Mouse (Mus musculus) MEL (cell line): Measurements from ENCODE around the gene Pga5. TPM values are rescaled to one million over a fixed set of nuclear protein-coding genes. Genes with fewer than 3 reads are reported as not detected.
A peak's percentile ranks its signal among the peaks of the same experiment; 100 is the strongest.

Experiments
- DNase-seq: peaks from one replicate; pipeline ENCODE4 v3.0.0; 2011; ENCODE audit warnings: low read depth, low spot score
- H3K27ac ChIP-seq: 2 replicates; pipeline ENCODE4 v1.5.1; 2012; ENCODE audit warnings: low read depth, mild to moderate bottlenecking, control low read depth, low read length, moderate library complexity; ENCODE audit not compliant: control insufficient read depth
- H3K27me3 ChIP-seq, 2 experiments: fragments of 150-350 bp in 1 of 2; sonication (generic) in 1 of 2; 2 replicates each; pipeline ENCODE4 v1.6.1; 2012; ENCODE audit warnings: low read length in 2 of 2, mild to moderate bottlenecking in 2 of 2, improper control_type of control experiment in 1 of 2, moderate library complexity in 1 of 2; ENCODE audit not compliant: insufficient read depth in 2 of 2, control insufficient read depth in 1 of 2
- H3K36me3 ChIP-seq, 2 experiments: 2 replicates each; pipeline ENCODE4 v1.6.1; 2012 to 2014; ENCODE audit warnings: low read length in 2 of 2, improper control_type of control experiment in 1 of 2, inconsistent platforms in 1 of 2, mild to moderate bottlenecking in 1 of 2; ENCODE audit not compliant: insufficient read depth in 2 of 2, control insufficient read depth in 1 of 2
- H3K4me1 ChIP-seq, 2 experiments: fragments of 150-350 bp in 1 of 2; sonication (generic) in 1 of 2; 2 replicates each; pipeline ENCODE4 v1.6.1; 2012; ENCODE audit warnings: low read length in 2 of 2, improper control_type of control experiment in 1 of 2, mild to moderate bottlenecking in 1 of 2; ENCODE audit not compliant: insufficient read depth in 2 of 2, control insufficient read depth in 1 of 2
- H3K4me3 ChIP-seq, 2 experiments: fragments of 150-350 bp in 1 of 2; sonication (generic) in 1 of 2; 2 replicates each; pipeline ENCODE4 v1.5.1; 2012; ENCODE audit warnings: low read depth in 2 of 2, low read length in 2 of 2, mild to moderate bottlenecking in 2 of 2, moderate library complexity in 2 of 2, control low read depth in 1 of 2, improper control_type of control experiment in 1 of 2; ENCODE audit not compliant: control insufficient read depth in 1 of 2, insufficient read depth in 1 of 2
- H3K79me2 ChIP-seq: 2 replicates; pipeline ENCODE4 v1.6.1; 2012; ENCODE audit warnings: mild to moderate bottlenecking, low read length, moderate library complexity; ENCODE audit not compliant: control insufficient read depth, poor library complexity, insufficient read depth
- H3K9ac ChIP-seq: 2 replicates; pipeline ENCODE4 v1.6.1; 2012; ENCODE audit warnings: low read depth, mild to moderate bottlenecking, control low read depth, low read length, moderate library complexity; ENCODE audit not compliant: control insufficient read depth, poor library complexity, severe bottlenecking
- H3K9me3 ChIP-seq: fragments of 150-350 bp; sonication (generic); replicated peaks from 2 replicates; pipeline ENCODE4 v1.6.1; 2012; ENCODE audit warnings: mild to moderate bottlenecking, low read length, improper control_type of control experiment, moderate library complexity; ENCODE audit not compliant: insufficient read depth
- BHLHE40 ChIP-seq: IDR thresholded peaks from 2 replicates; pipeline ENCODE4 v1.6.1; 2012; ENCODE audit warnings: low read depth, mild to moderate bottlenecking, inconsistent platforms, low read length, improper control_type of control experiment, borderline replicate concordance
- CHD1 ChIP-seq: IDR thresholded peaks from 2 replicates; pipeline ENCODE4 v1.6.1; 2012; ENCODE audit warnings: low read depth, mild to moderate bottlenecking, inconsistent platforms, low read length, improper control_type of control experiment
- CHD2 ChIP-seq: IDR thresholded peaks from 2 replicates; pipeline ENCODE4 v1.6.1; 2011; ENCODE audit warnings: low read length, improper control_type of control experiment
- E2F4 ChIP-seq: IDR thresholded peaks from 2 replicates; pipeline ENCODE4 v1.6.1; 2011; ENCODE audit warnings: low read depth, low read length, improper control_type of control experiment, borderline replicate concordance
- GABPA ChIP-seq: IDR thresholded peaks from 2 replicates; pipeline ENCODE4 v1.6.1; 2012; ENCODE audit warnings: low read depth, mild to moderate bottlenecking, inconsistent platforms, low read length, improper control_type of control experiment, moderate library complexity
- KAT2A ChIP-seq: conservative IDR thresholded peaks from 2 replicates; pipeline ENCODE4 v1.6.1; 2012; ENCODE audit warnings: low read depth, low read length, improper control_type of control experiment, inconsistent platforms
- MAFK ChIP-seq: IDR thresholded peaks from 2 replicates; pipeline ENCODE4 v1.6.1; 2011; ENCODE audit warnings: low read depth, mild to moderate bottlenecking, low read length, improper control_type of control experiment, borderline replicate concordance
- MAX ChIP-seq: IDR thresholded peaks from 2 replicates; pipeline ENCODE4 v1.6.1; 2011; ENCODE audit warnings: low read length, improper control_type of control experiment
- MAZ ChIP-seq: IDR thresholded peaks from 2 replicates; pipeline ENCODE4 v1.6.1; 2012; ENCODE audit warnings: low read depth, mild to moderate bottlenecking, inconsistent platforms, low read length, improper control_type of control experiment
- MEF2A ChIP-seq: IDR thresholded peaks from 2 replicates; pipeline ENCODE4 v1.6.1; 2014; ENCODE audit warnings: low read depth, mild to moderate bottlenecking, inconsistent platforms, low read length, improper control_type of control experiment; ENCODE audit not compliant: poor library complexity, insufficient replicate concordance, severe bottlenecking; ENCODE audit errors: extremely low read depth
- MXI1 ChIP-seq: IDR thresholded peaks from 2 replicates; pipeline ENCODE4 v1.6.1; 2011; ENCODE audit warnings: mild to moderate bottlenecking, low read depth, low read length, improper control_type of control experiment
- MYB ChIP-seq: IDR thresholded peaks from 2 replicates; pipeline ENCODE4 v1.6.1; 2011; ENCODE audit warnings: mild to moderate bottlenecking, low read depth, low read length, improper control_type of control experiment
- MYC ChIP-seq: IDR thresholded peaks from 2 replicates; pipeline ENCODE4 v1.6.1; 2011; ENCODE audit warnings: low read depth, mild to moderate bottlenecking, low read length, improper control_type of control experiment, moderate library complexity
- NELFE ChIP-seq: IDR thresholded peaks from 2 replicates; pipeline ENCODE4 v1.6.1; 2011; ENCODE audit warnings: low read depth, low read length, improper control_type of control experiment
- POLR2A ChIP-seq, 2 experiments: IDR thresholded peaks; 2 replicates each; pipeline ENCODE4 v1.6.1; 2011 to 2012; ENCODE audit warnings: low read length in 2 of 2, mild to moderate bottlenecking in 2 of 2, control low read depth in 1 of 2, improper control_type of control experiment in 1 of 2, low read depth in 1 of 2, moderate library complexity in 1 of 2; ENCODE audit not compliant: control insufficient read depth in 1 of 2, insufficient read depth in 1 of 2, poor library complexity in 1 of 2
- POLR2AphosphoS2 ChIP-seq: IDR thresholded peaks from 2 replicates; pipeline ENCODE4 v1.6.1; 2011; ENCODE audit warnings: low read length, improper control_type of control experiment
- POLR2AphosphoS5 ChIP-seq: IDR thresholded peaks from 2 replicates; pipeline ENCODE4 v1.6.1; 2012; ENCODE audit warnings: low read depth, borderline replicate concordance, mild to moderate bottlenecking, inconsistent platforms, low read length, moderate library complexity, mixed read lengths
- RAD21 ChIP-seq: IDR thresholded peaks from 2 replicates; pipeline ENCODE4 v1.6.1; 2011; ENCODE audit warnings: mild to moderate bottlenecking, low read depth, low read length, improper control_type of control experiment
- RCOR1 ChIP-seq: IDR thresholded peaks from 2 replicates; pipeline ENCODE4 v1.6.1; 2012; ENCODE audit warnings: low read depth, mild to moderate bottlenecking, inconsistent platforms, low read length, improper control_type of control experiment
- SIN3A ChIP-seq: IDR thresholded peaks from 2 replicates; pipeline ENCODE4 v1.6.1; 2012; ENCODE audit warnings: low read length, improper control_type of control experiment, inconsistent platforms
- SMC3 ChIP-seq: IDR thresholded peaks from 2 replicates; pipeline ENCODE4 v1.6.1; 2011; ENCODE audit warnings: low read depth, low read length, improper control_type of control experiment
- TAL1 ChIP-seq: IDR thresholded peaks from 2 replicates; pipeline ENCODE4 v1.6.1; 2012; ENCODE audit warnings: mild to moderate bottlenecking, inconsistent platforms, low read length, moderate library complexity, mixed read lengths
- TBP ChIP-seq: IDR thresholded peaks from 2 replicates; pipeline ENCODE4 v1.8.0; 2011; ENCODE audit warnings: low read depth, low read length, improper control_type of control experiment
- UBTF ChIP-seq: IDR thresholded peaks from 2 replicates; pipeline ENCODE4 v1.6.1; 2012; ENCODE audit warnings: low read depth, mild to moderate bottlenecking, inconsistent platforms, low read length, improper control_type of control experiment, moderate library complexity, borderline replicate concordance; ENCODE audit not compliant: insufficient read depth
- USF1 ChIP-seq: IDR thresholded peaks from 2 replicates; pipeline ENCODE4 v1.6.1; 2014; ENCODE audit warnings: low read depth, mild to moderate bottlenecking, inconsistent platforms, low read length, improper control_type of control experiment, moderate library complexity
- ZKSCAN1 ChIP-seq: IDR thresholded peaks from 2 replicates; pipeline ENCODE4 v1.6.1; 2012; ENCODE audit warnings: low read depth, mild to moderate bottlenecking, inconsistent platforms, low read length, improper control_type of control experiment, moderate library complexity
- ZNF384 ChIP-seq: IDR thresholded peaks from 2 replicates; pipeline ENCODE4 v1.6.1; 2012; ENCODE audit warnings: low read depth, mild to moderate bottlenecking, inconsistent platforms, low read length, improper control_type of control experiment
- polyA plus RNA-seq, 2 experiments: library from polyadenylated mRNA; stranded (reverse) in 1 of 2; unstranded in 1 of 2; fragments of >175 nt in 1 of 2; fragments of >200 nt in 1 of 2; gene quantifications; 2 replicates each; pipeline versions ENCODE4 v1.2.1 to v1.2.4; 2012; ENCODE audit warnings: low replicate concordance in 2 of 2, low read depth in 1 of 2; ENCODE audit not compliant: insufficient read length in 2 of 2, insufficient read depth in 1 of 2, missing spikeins in 1 of 2
- total RNA-seq: library from RNA; depleted of rRNA; stranded (reverse); fragments of 300-350 nt; gene quantifications from 2 replicates; pipeline ENCODE4 v1.2.3, GENCODE M21; 2012

Gene Pga5
- total and polyA plus RNA-seq, 3 experiments, result not detected

DNA sequence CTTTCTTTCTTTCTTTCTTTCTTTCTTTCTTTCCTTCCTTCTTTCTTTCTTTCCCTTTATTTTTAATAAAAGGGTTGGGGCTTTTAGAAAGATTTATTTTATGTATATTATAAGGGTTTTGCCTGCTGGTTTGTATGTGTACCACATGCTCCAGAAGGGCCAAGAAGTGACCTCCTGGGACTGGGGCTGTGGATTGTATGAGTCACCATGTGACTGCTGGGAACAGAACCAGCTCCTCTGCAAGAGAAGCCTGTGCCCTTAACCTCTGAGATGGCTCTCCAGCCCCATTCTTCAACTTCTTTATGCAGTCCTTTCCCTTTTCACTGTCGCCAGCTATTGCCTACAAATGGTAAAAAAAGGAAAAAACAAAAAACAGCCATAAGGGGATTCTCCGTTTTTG lies 32.3 kb downstream of the Pga5 start:
- Histone ChIP-seq H3K4me1 (peaks cover 0 to 1% of the 10 kb centered on the region in 2 experiments; a peak in 2 of 4 replicates), H3K27ac (no peak overlapping the region), H3K9me3 (no peaks in the 10 kb centered on the region), H3K4me3 (no peak overlapping the region)
- DNase-seq, result no peak
- TF ChIP-seq MAZ, result no peak
- no peak for TF ChIP-seq E2F4
- TF ChIP-seq POLR2AphosphoS2, result no peak
- TF ChIP-seq UBTF, result no peak
- no peak for TF ChIP-seq MYB
- no peak for TF ChIP-seq POLR2AphosphoS5
- TF ChIP-seq SIN3A, result no peak
- TF ChIP-seq TAL1, result no peak
- TF ChIP-seq TBP, result no peak
- TF ChIP-seq CHD1, result no peak
- TF ChIP-seq MAX, result no peak
- TF ChIP-seq USF1, result no peak
- TF ChIP-seq MYC, result no peak
- no peak for TF ChIP-seq SMC3
- TF ChIP-seq, all 39 proteins: peak for 0
- H3K27me3 ChIP-seq, result no peaks in the 10 kb centered on the region
- H3K79me2 ChIP-seq, result no peaks in the 10 kb centered on the region
- no peak overlapping the region for H3K9ac ChIP-seq
- H3K36me3 ChIP-seq, result peaks cover 0 to 3% of the 10 kb centered on the region in 2 experiments; a peak in 1 of 4 replicates

DNA sequence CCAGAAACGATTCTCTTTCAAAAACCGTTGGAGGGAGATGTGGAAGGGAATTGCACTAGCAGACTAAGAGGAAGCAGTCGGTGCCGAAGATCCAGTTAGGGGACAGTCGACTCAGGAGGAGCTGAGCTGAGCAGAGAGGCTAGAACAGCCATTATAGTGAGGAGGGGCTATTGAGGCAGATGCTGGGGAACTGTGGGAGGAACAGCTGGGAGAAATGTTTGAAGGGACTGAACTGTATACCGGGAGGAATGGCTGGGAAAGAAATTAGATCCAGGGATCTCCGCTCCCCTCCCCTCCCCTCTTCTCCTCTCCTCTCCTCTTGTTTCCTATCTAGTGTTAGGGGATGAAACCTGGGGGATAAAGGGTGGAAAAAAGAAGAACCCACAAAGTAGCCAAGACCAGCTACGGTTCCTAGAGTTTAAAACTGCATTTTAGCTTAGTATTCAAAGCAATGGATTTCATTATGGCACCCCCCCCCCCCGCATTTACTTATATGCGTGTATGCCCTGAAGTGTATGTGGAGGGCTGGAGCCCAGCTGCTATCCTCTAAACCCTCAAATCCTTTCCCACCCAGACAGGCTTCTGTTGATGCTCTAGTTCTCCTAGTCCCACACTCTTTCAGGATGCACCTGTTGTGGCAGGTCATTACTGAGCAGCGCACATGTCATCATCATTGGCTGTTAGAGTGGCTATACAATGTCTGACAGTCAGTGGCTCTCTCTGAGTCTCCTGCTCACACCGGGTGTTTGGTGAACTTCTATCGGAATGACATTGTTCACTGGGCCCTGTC lies 37.1 kb downstream of the Pga5 start:
- DNase-seq, result no peak
- Histone ChIP-seq H3K27me3 (no peaks in the 10 kb centered on the region), H3K9me3 (no peaks in the 10 kb centered on the region), H3K27ac (peak overlapping the region; percentile 57), H3K9ac (peak overlapping the region; percentile 74), H3K4me3 (peak overlapping the region; percentile 45 to 49), H3K36me3 (peaks cover 0 to 11% of the 10 kb centered on the region in 2 experiments; a peak in 1 of 4 replicates), H3K79me2 (no peaks in the 10 kb centered on the region), H3K4me1 (peaks cover 4 to 19% of the 10 kb centered on the region in 2 experiments; a peak in 3 of 4 replicates)
- no peak for TF ChIP-seq UBTF
- TF ChIP-seq NELFE, result no peak
- TF ChIP-seq GABPA, result no peak
- no peak for TF ChIP-seq MAX
- TF ChIP-seq POLR2A (IDR thresholded peaks at IDR 0.05; ENCODE audit: control insufficient read depth in 1 of 2, insufficient read depth in 1 of 2, low read depth in 1 of 2, low read length in 2 of 2, poor library complexity in 1 of 2), result no peak
- no peak for TF ChIP-seq MAFK
- TF ChIP-seq MEF2A, result no peak
- TF ChIP-seq SIN3A, result no peak
- no peak for TF ChIP-seq RAD21
- no peak for TF ChIP-seq TAL1
- no peak for TF ChIP-seq KAT2A
- no peak for TF ChIP-seq MXI1
- no peak for TF ChIP-seq ZNF384
- TF ChIP-seq BHLHE40, result no peak
- TF ChIP-seq ZKSCAN1, result no peak
- no peak for TF ChIP-seq CHD2
- TF ChIP-seq RCOR1, result no peak
